Mouse (Mus musculus): ENCODE data around the gene Dab2ip. TPM values are rescaled to one million over a fixed set of nuclear protein-coding genes. Genes with fewer than 3 reads are reported as not detected.
A peak's percentile ranks its signal among the peaks of the same experiment; 100 is the strongest.

Gene Dab2ip
- total RNA-seq, 4 experiments from 2014 or later = 41.4 to 47.5 (median 46.5) TPM

DNA sequence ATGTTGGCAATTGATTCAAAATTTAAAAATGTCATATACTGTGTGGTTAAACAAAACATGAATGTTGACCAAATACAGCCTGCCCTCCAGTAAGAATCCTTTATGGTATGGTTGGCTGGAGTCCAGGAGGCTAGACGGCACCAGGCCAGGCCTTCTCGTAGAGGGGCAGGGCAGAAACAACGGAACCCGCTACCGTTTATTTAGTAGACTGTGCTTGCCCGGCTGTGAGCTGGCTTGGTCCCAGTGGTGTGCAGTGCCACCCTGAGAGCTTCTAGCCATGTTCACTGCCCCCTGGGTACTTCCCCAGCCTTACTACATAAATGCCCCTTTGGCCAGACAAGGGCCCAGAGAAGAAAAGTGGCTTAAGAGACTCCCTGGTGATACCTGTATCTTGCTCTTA lies 122.8 kb downstream of the Dab2ip start:
- DNase-seq (ENCODE audit: low spot score) = no peak

GRCm38 (mm10) chr2:35684005-35684404 lies 125.9 kb downstream of the Dab2ip start:
- DNase-seq (ENCODE audit: low spot score) = no peak

- DNase-seq (ENCODE audit: low spot score) = no peak
These were observed 126.8 kb downstream of the Dab2ip start for GRCm38 (mm10) chr2:35684735-35685312.

DNA sequence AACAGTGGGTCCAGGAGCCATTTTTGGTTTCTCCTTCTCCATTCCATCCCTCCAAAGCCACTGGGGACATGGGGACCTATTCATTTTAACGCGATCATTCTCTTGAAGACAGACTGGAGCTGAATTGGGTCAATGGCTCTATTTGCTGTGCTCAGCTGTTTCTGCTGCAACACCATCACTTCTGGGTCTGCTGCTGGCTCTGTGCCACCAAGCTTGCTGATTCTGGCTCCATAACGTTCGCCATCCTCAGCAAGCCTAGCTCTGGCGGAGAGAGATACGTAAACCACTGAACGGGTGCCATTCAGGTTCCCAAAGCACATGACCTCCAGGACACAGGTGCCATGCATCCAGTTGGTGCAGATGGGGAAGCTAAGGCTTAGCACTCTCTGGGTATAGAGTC lies 128.0 kb downstream of the Dab2ip start:
- DNase-seq (ENCODE audit: low spot score) = no peak

DNA sequence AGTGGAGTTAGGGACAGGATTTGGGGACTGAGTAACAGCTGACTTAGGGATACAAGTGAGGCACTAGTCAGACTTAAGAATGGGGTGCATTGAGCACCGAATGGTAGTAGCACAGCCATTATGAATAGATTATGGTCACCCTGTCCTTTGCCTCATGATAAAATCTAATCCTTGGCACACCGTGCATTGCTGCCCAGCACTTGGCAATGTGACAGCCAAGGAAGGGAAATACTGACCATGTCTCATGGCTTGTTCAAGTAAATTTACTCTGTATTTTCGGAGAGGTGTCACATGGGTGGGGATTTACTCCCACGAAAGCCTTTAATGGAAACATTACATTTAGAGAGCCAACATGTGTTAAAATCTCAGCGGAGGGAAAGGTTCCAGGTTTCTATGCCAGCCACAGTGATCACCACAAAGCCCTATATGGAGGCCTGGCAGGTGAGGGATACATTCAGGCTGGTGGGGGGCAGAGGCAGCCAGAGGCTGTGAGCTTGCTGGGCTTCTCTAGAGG lies 129.5 kb downstream of the Dab2ip start:
- no peak for DNase-seq (ENCODE audit: low spot score)

DNA sequence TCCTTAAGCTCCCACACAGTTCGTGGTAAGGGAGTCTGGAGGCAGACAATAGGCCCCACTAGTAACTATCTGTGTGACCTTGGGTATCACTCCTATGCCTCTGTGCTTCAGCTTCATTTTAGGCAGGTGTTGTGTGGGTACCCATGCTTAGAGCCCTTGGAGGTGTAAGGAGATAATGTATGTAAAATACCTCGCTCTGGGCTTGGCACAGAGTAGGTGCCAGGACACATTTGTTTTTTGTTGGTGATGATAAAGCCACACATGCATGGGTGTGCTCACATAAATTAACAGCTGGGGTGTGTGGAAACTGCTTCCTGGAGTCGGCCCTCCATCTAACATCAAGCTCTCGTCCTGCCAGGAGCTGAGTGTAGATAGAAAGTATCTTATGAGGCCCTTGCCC lies 130.1 kb downstream of the Dab2ip start:
- DNase-seq (ENCODE audit: low spot score) = no peak

- DNase-seq (ENCODE audit: low spot score) = no peak
These were observed 130.5 kb downstream of the Dab2ip start for GRCm38 (mm10) chr2:35688581-35688980.

- DNase-seq (ENCODE audit: low spot score) = no peak
These were observed 131.8 kb downstream of the Dab2ip start for GRCm38 (mm10) chr2:35689881-35690280.

GRCm38 (mm10) chr2:35691257-35692049 lies 133.4 kb downstream of the Dab2ip start:
- DNase-seq (ENCODE audit: low spot score) = peak; percentile 73

- DNase-seq (ENCODE audit: low spot score) = no peak
These were observed 134.3 kb downstream of the Dab2ip start for GRCm38 (mm10) chr2:35692272-35692900.

DNA sequence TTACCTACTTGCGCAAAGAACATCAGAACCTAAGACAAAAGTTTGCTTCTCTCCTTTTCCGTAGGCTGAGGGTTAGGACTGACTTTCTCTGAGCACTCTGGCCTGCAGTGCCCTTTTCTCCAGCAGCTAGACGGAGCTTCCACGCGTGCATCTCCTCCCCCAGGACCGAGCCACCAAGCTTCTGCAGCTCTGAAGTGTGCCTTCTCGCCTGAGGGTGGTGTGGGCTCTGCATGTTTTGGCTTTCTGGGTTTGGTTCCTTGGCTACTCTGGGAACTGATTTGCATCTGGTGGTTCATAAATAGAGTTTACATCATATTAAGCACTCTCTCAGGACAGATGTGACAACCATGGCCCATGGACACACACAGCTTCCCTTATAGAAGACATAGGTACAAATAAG lies 135.0 kb downstream of the Dab2ip start:
- no peak for DNase-seq (ENCODE audit: low spot score)

GRCm38 (mm10) chr2:35694111-35694510 lies 136.0 kb downstream of the Dab2ip start:
- no peak for DNase-seq (ENCODE audit: low spot score)

DNA sequence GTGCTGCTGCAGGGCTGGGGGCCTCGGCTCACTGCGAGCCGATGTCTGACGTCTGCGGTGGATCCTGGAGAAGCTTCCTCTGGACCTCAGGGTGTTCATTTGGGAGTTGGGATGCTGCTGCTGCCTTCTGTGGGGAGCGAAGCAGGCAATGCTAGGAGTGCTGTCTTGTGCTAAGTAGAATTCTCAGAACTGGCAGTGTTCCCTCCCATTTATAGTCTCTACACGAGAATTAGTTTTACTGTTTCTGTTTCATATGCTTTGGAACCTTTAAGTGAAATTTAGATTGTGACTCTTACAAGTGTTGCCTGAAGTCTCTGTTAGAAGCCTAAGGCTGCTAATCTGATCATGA lies 138.1 kb downstream of the Dab2ip start:
- DNase-seq (ENCODE audit: low spot score) = no peak

- peak; percentile 81 for DNase-seq (ENCODE audit: low spot score)
These were observed 138.7 kb downstream of the Dab2ip start for GRCm38 (mm10) chr2:35696542-35697391.

GRCm38 (mm10) chr2:35697768-35698167 lies 139.7 kb downstream of the Dab2ip start:
- no peak for DNase-seq (ENCODE audit: low spot score)

GRCm38 (mm10) chr2:35700966-35701365 lies 142.9 kb downstream of the Dab2ip start:
- no peak for DNase-seq (ENCODE audit: low spot score)

GRCm38 (mm10) chr2:35702001-35702400 lies 143.9 kb downstream of the Dab2ip start:
- no peak for DNase-seq (ENCODE audit: low spot score)

- no peak for DNase-seq (ENCODE audit: low spot score)
These were observed 144.5 kb downstream of the Dab2ip start for GRCm38 (mm10) chr2:35702608-35703007.

GRCm38 (mm10) chr2:35703241-35703640 lies 145.2 kb downstream of the Dab2ip start:
- DNase-seq (ENCODE audit: low spot score) = no peak

DNA sequence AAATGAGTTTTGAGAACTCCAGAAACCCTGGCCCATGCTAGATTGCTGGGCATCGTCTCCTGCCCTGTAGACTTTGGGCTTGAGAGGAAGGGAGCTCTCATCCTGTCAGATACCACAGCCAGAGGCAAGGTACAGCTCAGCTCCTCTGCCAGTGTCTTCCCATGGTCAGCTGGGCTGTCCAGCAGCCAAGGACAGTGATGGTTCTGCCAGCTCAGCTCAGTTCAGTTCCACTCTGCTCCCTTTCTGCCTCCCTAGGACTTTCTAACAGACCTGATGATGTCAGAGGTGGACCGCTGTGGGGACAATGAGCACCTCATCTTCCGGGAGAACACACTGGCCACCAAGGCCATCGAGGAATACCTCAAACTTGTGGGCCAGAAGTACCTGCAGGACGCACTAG lies 154.5 kb downstream of the Dab2ip start:
- DNase-seq (ENCODE audit: low spot score) = no peak

DNA sequence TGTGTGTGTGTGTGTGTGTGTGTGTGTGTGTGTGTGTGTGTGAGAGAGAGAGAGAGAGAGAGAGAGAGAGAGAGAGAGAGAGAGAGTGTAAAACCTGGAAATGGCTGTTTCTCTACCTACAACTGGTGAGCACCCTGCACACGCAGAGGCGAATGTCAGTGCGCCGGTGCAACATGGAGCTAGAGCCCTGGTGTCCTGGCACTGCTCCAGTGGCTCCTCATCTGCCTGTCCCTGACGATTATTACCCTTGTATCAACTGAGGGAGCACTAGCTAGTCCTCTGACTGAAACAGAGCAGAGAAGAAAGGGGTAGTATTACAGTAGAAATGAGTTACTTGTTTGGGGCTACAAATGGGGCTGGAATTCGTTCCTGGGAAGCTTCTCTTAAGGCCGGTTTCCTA lies 155.4 kb downstream of the Dab2ip start:
- DNase-seq (ENCODE audit: low spot score) = no peak

- peak; percentile 65 for DNase-seq (ENCODE audit: low spot score)
These were observed 156.7 kb downstream of the Dab2ip start for GRCm38 (mm10) chr2:35714742-35715167.
